Mouse (Mus musculus) adipocyte (in vitro differentiated cells): ENCODE results near the gene Deaf1.
"Not testable (repeated sequence)": the region's sequence is repeated elsewhere in the genome, so short reads cannot be mapped to it uniquely, and the experiment has no call there.

ENCODE experiments used
- DNase-seq: peaks from one replicate; pipeline ENCODE4 v3.0.0-alpha.2; 2016; ENCODE audit warnings: low spot score

Deaf1 gene

DNA sequence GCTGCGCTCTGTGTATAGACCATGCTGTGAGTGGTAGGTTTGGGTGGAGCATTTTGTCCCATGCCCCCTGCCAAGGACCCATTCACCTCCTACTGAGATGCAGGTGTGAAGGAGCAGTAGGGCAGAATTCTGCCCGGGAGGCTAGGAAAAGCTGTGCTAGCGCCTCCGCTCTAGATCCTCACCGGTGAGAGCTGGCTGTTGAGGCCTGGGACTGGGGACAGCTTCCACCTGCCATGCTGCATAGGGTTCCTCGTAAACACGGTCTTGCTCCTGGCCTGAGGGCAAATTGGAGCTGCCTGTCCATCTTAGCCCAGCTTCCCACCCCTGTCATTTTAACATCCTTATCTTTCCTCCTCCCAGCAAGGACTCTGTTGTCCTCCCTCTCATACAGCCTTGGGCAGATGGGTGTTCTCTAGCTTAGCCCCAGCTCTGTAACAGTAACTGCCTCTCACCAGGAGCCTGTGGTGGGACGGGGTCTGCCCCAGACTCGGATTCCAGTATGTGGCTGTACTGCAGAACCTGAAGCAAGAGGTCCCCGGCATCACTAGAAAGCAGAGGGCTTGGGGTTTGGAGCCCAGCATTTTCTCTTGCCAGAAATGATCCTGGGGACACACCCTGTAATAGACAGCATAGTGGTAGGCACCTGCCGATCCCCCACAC lies 63.3 kb downstream of the Deaf1 start:
- DNase-seq = no peak

DNA sequence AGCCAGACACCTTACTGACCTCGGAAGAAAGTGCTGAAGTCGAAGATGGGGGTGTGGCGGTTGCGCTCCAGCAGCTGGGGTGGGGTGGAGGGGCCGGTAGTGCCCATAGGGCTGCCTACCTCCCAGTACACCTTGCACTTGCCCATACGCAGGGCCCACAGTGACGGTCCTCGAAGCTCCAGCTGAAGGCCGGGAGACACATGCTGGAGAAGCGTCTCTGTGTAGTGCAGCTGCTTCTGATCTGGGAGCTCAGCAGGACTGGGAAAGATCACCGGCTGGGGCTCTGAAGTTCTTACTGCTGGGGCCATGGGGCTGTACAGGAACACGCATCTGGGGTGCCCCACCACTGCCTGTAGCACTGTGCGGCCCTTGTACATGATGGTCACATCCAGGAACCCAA lies 63.9 kb downstream of the Deaf1 start:
- DNase-seq = no peak

- DNase-seq = peak; percentile 68
Observed at GRCm38 (mm10) chr7:141261480-141261879, 66.0 kb downstream of the Deaf1 start.

- DNase-seq = no peak
Observed at GRCm38 (mm10) chr7:141256159-141256558, 71.3 kb downstream of the Deaf1 start.

- DNase-seq = not testable (repeated sequence)
Observed at GRCm38 (mm10) chr7:141250486-141250885, 77.0 kb downstream of the Deaf1 start.
